Mouse (Mus musculus) olfactory bulb, adult 2 months (tissue): ENCODE measurements around the gene Il31ra.

Source experiments
- CTCF ChIP-seq: fragments of 200-500 bp; IDR thresholded peaks from 2 replicates; pipeline ENCODE4 v1.5.1; 2012; ENCODE audit warnings: low read depth, mild to moderate bottlenecking, low read length, moderate library complexity; ENCODE audit not compliant: insufficient read depth
- POLR2A ChIP-seq: fragments of 200-500 bp; IDR thresholded peaks from 2 replicates; pipeline ENCODE4 v1.6.1; 2012; ENCODE audit warnings: mild to moderate bottlenecking, low read depth, low read length, moderate library complexity; ENCODE audit not compliant: insufficient read depth

- TF ChIP-seq CTCF (no peak), POLR2A (no peak)
Measured at GRCm38 (mm10) chr13:112537065-112537464, 57.1 kb downstream of the Il31ra start.
